Mouse (Mus musculus) erythroid progenitor cell, adult 5-6 weeks (primary cell): ENCODE data around the gene Fabp1. TPM values are rescaled to one million over a fixed set of nuclear protein-coding genes. Genes with fewer than 3 reads are reported as not detected.

ENCODE experiments used
- total RNA-seq, 2 experiments: library from RNA; stranded (forward) in 1 of 2; stranded (reverse) in 1 of 2; fragments of 150-400 nt in 1 of 2; fragments of 186-747, 209-891 nt in 1 of 2; gene quantifications; 2 replicates each; pipeline versions ENCODE4 v1.2.3 to v1.2.4; 2015 to 2017; ENCODE audit warnings: low replicate concordance in 2 of 2

The Fabp1 gene
- total RNA-seq, 2 experiments from 2014 or later, result not detected

Other genes starting within 250 kb of the Fabp1 start
- gene Foxi3, start 243.3 kb upstream of the Fabp1 start, total RNA-seq (2015; ENCODE audit: low replicate concordance), result not detected in 2 replicates
- not detected in 2 replicates for gene Foxi3, start 243.3 kb upstream of the Fabp1 start, total RNA-seq (2017; ENCODE audit: low replicate concordance)
- not detected in 2 replicates for gene Thnsl2, start 55.4 kb upstream of the Fabp1 start, total RNA-seq (2015; ENCODE audit: low replicate concordance)
- not detected in 2 replicates for gene Thnsl2, start 55.4 kb upstream of the Fabp1 start, total RNA-seq (2017; ENCODE audit: low replicate concordance)
- gene Krcc1, start 71.8 kb downstream of the Fabp1 start, total RNA-seq (2015; ENCODE audit: low replicate concordance), result 21.8 and 56.9 TPM in 2 replicates
- gene Krcc1, start 71.8 kb downstream of the Fabp1 start, total RNA-seq (2017; ENCODE audit: low replicate concordance), result 42.4 and 49.0 TPM in 2 replicates
- gene Smyd1, start 122.4 kb downstream of the Fabp1 start, total RNA-seq (2015; ENCODE audit: low replicate concordance), result not detected in 2 replicates
- not detected in 2 replicates for gene Smyd1, start 122.4 kb downstream of the Fabp1 start, total RNA-seq (2017; ENCODE audit: low replicate concordance)
- 0.84 and 1.4 TPM in 2 replicates for gene Cd8b1, start 123.0 kb downstream of the Fabp1 start, total RNA-seq (2015; ENCODE audit: low replicate concordance)
- 0.51 TPM in 1 of 2 replicates, not detected in the other for gene Cd8b1, start 123.0 kb downstream of the Fabp1 start, total RNA-seq (2017; ENCODE audit: low replicate concordance)
- not detected in 2 replicates for gene Cd8a, start 173.6 kb downstream of the Fabp1 start, total RNA-seq (2015; ENCODE audit: low replicate concordance)
- 0.39 TPM in 1 of 2 replicates, not detected in the other for gene Cd8a, start 173.6 kb downstream of the Fabp1 start, total RNA-seq (2017; ENCODE audit: low replicate concordance)
- 58.3 and 66.3 TPM in 2 replicates for gene Rmnd5a, start 240.8 kb downstream of the Fabp1 start, total RNA-seq (2015; ENCODE audit: low replicate concordance)
- gene Rmnd5a, start 240.8 kb downstream of the Fabp1 start, total RNA-seq (2017; ENCODE audit: low replicate concordance), result 75.7 and 82.6 TPM in 2 replicates